Mouse (Mus musculus): ENCODE data around the gene Tmem269. TPM values are rescaled to one million over a fixed set of nuclear protein-coding genes. Genes with fewer than 3 reads are reported as not detected.

Tmem269 gene
- polyA plus RNA-seq, 1 experiment, result not detected

DNA sequence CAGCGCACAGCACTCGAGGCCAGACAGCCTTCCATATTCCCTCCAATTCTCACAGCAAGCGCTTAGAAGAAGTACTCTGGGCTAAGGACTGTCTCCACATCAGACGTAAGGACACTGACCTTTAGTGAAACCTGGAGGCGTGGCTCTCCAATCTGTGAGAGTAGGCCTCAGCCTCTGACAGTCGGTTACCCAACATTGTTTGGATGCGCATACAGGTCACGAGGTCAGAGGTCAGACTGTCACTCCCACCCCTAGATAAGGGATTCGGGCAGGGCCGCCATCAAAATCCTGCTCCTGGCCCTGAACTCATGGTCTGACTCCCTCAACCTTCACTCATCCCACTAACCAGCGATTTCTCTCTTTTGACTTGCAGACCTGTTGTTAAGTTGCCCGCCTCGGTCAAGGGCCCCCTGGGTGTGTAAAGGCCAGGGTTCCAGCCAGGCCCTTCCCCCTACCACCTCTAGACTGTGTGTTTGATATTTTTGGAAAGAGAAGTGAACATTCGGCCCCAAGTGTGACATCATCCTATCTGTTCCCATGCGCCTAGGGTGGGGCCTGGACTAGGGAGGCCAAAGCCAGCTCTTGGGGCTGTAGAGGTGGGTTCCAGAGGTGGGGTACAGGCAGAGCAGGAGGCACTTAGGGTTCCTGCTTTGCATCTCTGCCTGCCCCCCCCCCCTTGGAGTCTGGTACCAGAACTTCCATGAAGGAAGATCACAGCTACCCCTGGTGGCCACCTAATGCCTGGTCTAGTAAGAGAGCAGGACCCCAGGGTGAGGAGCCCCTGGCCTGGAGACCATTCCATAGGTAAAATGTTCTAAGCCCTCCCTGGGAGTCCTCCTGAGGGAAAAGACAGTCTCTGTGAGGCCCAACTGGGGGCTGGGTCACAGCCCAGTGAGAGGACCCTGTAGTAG is 41.6 kb upstream of the Tmem269 start:
- Histone ChIP-seq H3K36me3 (ENCODE audit: control insufficient read depth, insufficient read depth) (no peaks in the 10 kb centered on the region), H3K79me3 (ENCODE audit: low read depth) (no peaks in the 10 kb centered on the region), H3K79me2 (ENCODE audit: control insufficient read depth, insufficient read depth) (no peaks in the 10 kb centered on the region), H3ac (ENCODE audit: control insufficient read depth, insufficient read length, low read depth) (no peak overlapping the region), H3K4me3 (ENCODE audit: insufficient read depth, poor library complexity, severe bottlenecking) (no peak overlapping the region), H3K27me3 (ENCODE audit: control insufficient read depth, insufficient read depth, insufficient read length) (no peaks in the 10 kb centered on the region)
- TF ChIP-seq MAX (IDR thresholded peaks at IDR 0.05) (no peak), CTCF (IDR thresholded peaks at IDR 0.05; ENCODE audit: control insufficient read depth, insufficient read depth, insufficient read length) (no peak), FOSL1 (IDR thresholded peaks at IDR 0.05; ENCODE audit: insufficient read depth, low read length, poor library complexity, severe bottlenecking) (no peak), MYOD1 (IDR thresholded peaks at IDR 0.05; ENCODE audit: control insufficient read depth, insufficient read length, low read depth) (no peak), CEBPB (IDR thresholded peaks at IDR 0.05; ENCODE audit: low read depth) (no peak), MYOG (IDR thresholded peaks at IDR 0.05; ENCODE audit: control insufficient read depth, extremely low read depth, insufficient read length) (no peak), USF1 (IDR thresholded peaks at IDR 0.05; ENCODE audit: low read depth) (no peak)

DNA sequence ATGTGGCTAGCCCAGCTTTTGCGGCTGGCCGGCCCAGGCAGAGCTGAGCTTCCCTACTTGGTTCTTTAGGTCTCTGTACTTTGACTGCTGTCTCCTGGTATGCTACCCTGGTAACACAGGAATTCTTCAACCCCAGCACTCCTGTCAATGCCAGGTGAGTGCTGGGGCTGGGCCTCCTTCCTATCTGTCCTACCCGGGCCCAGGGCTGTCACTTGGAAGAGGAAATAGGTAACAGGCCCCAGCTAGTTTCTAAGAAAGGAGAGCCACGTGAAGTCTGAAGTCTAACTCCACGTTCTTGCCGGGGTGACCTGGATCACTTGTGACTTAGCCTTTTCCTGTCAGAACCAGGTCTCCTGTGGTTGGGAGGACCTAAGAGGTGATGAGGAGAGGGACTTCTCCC is 39.1 kb upstream of the Tmem269 start:
- Histone ChIP-seq H3K36me3 (ENCODE audit: control insufficient read depth, insufficient read depth) (no peaks in the 10 kb centered on the region), H3K79me2 (ENCODE audit: control insufficient read depth, insufficient read depth) (no peaks in the 10 kb centered on the region), H3K79me3 (ENCODE audit: low read depth) (no peaks in the 10 kb centered on the region), H3ac (ENCODE audit: control insufficient read depth, insufficient read length, low read depth) (no peak overlapping the region), H3K27me3 (ENCODE audit: control insufficient read depth, insufficient read depth, insufficient read length) (no peaks in the 10 kb centered on the region), H3K4me3 (ENCODE audit: insufficient read depth, poor library complexity, severe bottlenecking) (no peak overlapping the region)
- TF ChIP-seq MYOG (IDR thresholded peaks at IDR 0.05; ENCODE audit: control insufficient read depth, extremely low read depth, insufficient read length) (no peak), MYOD1 (IDR thresholded peaks at IDR 0.05; ENCODE audit: control insufficient read depth, insufficient read length, low read depth) (no peak), FOSL1 (IDR thresholded peaks at IDR 0.05; ENCODE audit: insufficient read depth, low read length, poor library complexity, severe bottlenecking) (no peak), MAX (IDR thresholded peaks at IDR 0.05) (no peak)

GRCm38 (mm10) chr4:119255351-119255750 is 37.3 kb upstream of the Tmem269 start, which contains the start of gene Cldn19:
TSS of gene Cldn19 (plus strand) at chr4:119255414.
- no peaks in the 10 kb centered on the region for H3K36me3 ChIP-seq (ENCODE audit: control insufficient read depth, insufficient read depth)
- no peaks in the 10 kb centered on the region for H3K79me2 ChIP-seq (ENCODE audit: control insufficient read depth, insufficient read depth)
- H3K4me3 ChIP-seq (ENCODE audit: insufficient read depth, poor library complexity, severe bottlenecking), result no peak within 1 kb of the TSS
- H3K79me3 ChIP-seq (ENCODE audit: low read depth), result no peaks in the 10 kb centered on the region
- H3K27me3 ChIP-seq (ENCODE audit: control insufficient read depth, insufficient read depth, insufficient read length), result no peaks in the 10 kb centered on the region
- no peak within 1 kb of the TSS for H3ac ChIP-seq (ENCODE audit: control insufficient read depth, insufficient read length, low read depth)
- TF ChIP-seq MYOG (IDR thresholded peaks at IDR 0.05; ENCODE audit: control insufficient read depth, extremely low read depth, insufficient read length) (no peak), USF1 (IDR thresholded peaks at IDR 0.05; ENCODE audit: low read depth) (no peak), MAX (IDR thresholded peaks at IDR 0.05) (no peak), CTCF (IDR thresholded peaks at IDR 0.05; ENCODE audit: control insufficient read depth, insufficient read depth, insufficient read length) (no peak), FOSL1 (IDR thresholded peaks at IDR 0.05; ENCODE audit: insufficient read depth, low read length, poor library complexity, severe bottlenecking) (no peak), MYOD1 (IDR thresholded peaks at IDR 0.05; ENCODE audit: control insufficient read depth, insufficient read length, low read depth) (no peak), CEBPB (IDR thresholded peaks at IDR 0.05; ENCODE audit: low read depth) (no peak)

GRCm38 (mm10) chr4:119254012-119254618 is 36.1 kb upstream of the Tmem269 start:
- H3K27me3 ChIP-seq (ENCODE audit: control insufficient read depth, insufficient read depth, insufficient read length), result no peaks in the 10 kb centered on the region
- H3ac ChIP-seq (ENCODE audit: control insufficient read depth, insufficient read length, low read depth), result no peak overlapping the region
- no peak overlapping the region for H3K4me3 ChIP-seq (ENCODE audit: insufficient read depth, poor library complexity, severe bottlenecking)
- H3K79me2 ChIP-seq (ENCODE audit: control insufficient read depth, insufficient read depth), result no peaks in the 10 kb centered on the region
- TF ChIP-seq MYOD1 (IDR thresholded peaks at IDR 0.05; ENCODE audit: control insufficient read depth, insufficient read length, low read depth), result no peak
- H3K79me3 ChIP-seq (ENCODE audit: low read depth), result no peaks in the 10 kb centered on the region
- H3K36me3 ChIP-seq (ENCODE audit: control insufficient read depth, insufficient read depth), result no peaks in the 10 kb centered on the region

DNA sequence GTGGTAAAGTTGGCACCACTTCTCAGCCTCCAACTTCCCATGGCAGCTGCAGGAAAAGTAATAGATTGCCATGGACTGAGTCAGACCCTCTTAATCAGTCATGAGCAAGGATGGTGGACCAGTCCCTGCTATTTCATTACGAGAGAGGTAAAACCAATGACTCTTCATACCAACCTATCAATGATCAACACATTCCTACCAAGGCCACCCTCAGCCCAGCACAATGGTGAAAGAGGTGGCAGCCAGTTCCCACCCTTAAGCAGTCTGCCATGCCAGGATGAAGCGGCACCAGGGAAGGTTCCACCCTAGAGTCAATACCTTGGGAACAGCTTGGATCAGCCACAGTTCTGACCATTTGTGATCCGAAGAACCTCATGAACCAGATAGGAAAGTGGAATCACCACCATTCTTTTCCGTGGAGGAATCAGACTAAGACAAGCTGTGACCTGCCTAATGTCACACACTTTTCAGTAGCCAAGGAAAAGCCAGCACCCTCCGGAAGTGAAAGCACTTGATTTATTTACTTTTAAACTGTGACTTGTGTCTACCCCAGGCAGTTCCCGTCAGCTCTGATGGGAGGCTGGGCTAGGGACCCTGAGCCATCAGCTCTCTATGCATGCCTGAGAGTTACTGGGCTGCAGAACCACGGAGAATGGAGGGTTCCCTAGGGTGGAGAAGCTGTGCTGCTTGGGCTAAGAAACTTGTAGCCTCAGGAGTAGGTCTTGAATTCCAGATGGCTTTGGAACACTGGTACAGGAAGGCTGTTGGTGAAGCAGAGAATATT is 34.2 kb upstream of the Tmem269 start:
- no peak for TF ChIP-seq MYOG (IDR thresholded peaks at IDR 0.05; ENCODE audit: control insufficient read depth, extremely low read depth, insufficient read length)
- no peak for TF ChIP-seq USF1 (IDR thresholded peaks at IDR 0.05; ENCODE audit: low read depth)
- TF ChIP-seq FOSL1 (IDR thresholded peaks at IDR 0.05; ENCODE audit: insufficient read depth, low read length, poor library complexity, severe bottlenecking), result no peak
- TF ChIP-seq CEBPB (IDR thresholded peaks at IDR 0.05; ENCODE audit: low read depth), result no peak
- no peak for TF ChIP-seq CTCF (IDR thresholded peaks at IDR 0.05; ENCODE audit: control insufficient read depth, insufficient read depth, insufficient read length)
- no peak for TF ChIP-seq MYOD1 (IDR thresholded peaks at IDR 0.05; ENCODE audit: control insufficient read depth, insufficient read length, low read depth)
- TF ChIP-seq MAX (IDR thresholded peaks at IDR 0.05), result no peak
- H3K4me3 ChIP-seq (ENCODE audit: insufficient read depth, poor library complexity, severe bottlenecking), result no peak overlapping the region
- H3K79me2 ChIP-seq (ENCODE audit: control insufficient read depth, insufficient read depth), result no peaks in the 10 kb centered on the region
- no peaks in the 10 kb centered on the region for H3K27me3 ChIP-seq (ENCODE audit: control insufficient read depth, insufficient read depth, insufficient read length)
- H3ac ChIP-seq (ENCODE audit: control insufficient read depth, insufficient read length, low read depth), result no peak overlapping the region
- peaks cover 4% of the 10 kb centered on the region for H3K36me3 ChIP-seq (ENCODE audit: control insufficient read depth, insufficient read depth)
- no peaks in the 10 kb centered on the region for H3K79me3 ChIP-seq (ENCODE audit: low read depth)
